Mouse (Mus musculus): ENCODE measurements around the gene Rnf121. TPM values are rescaled to one million over a fixed set of nuclear protein-coding genes. Genes with fewer than 3 reads are reported as not detected.

Rnf121 gene
- polyA plus RNA-seq, 1 experiment from 2014 or later: 31.1 TPM

- Histone ChIP-seq H3K4me3 (peak overlapping the region; percentile 50), H3K9me3 (no peaks in the 10 kb centered on the region), H3K27me3 (ENCODE audit: poor library complexity, severe bottlenecking) (peaks cover 17% of the 10 kb centered on the region), H3K36me3 (replicated peaks) (peaks cover 8% of the 10 kb centered on the region), H3K4me1 (peaks cover 44% of the 10 kb centered on the region), H3K27ac (peak overlapping the region; percentile 79)
- peak; percentile 66 for DNase-seq (ENCODE audit: extremely low spot score, low spot score)
- 4% methylated on average over 30 of the region's 30 CpGs for WGBS
Measured at GRCm38 (mm10) chr7:102099760-102100661, 34.7 kb upstream of the Rnf121 start.

GRCm38 (mm10) chr7:102087336-102087735, 22.1 kb upstream of the Rnf121 start:
- no peak overlapping the region for H3K27ac ChIP-seq
- H3K4me3 ChIP-seq: no peak overlapping the region
- no peak for DNase-seq (ENCODE audit: extremely low spot score, low spot score)
- H3K36me3 ChIP-seq (replicated peaks): peaks cover 85% of the 10 kb centered on the region
- H3K4me1 ChIP-seq: no peaks in the 10 kb centered on the region
- no peaks in the 10 kb centered on the region for H3K27me3 ChIP-seq (ENCODE audit: poor library complexity, severe bottlenecking)
- no peaks in the 10 kb centered on the region; the same call in 1 of the 2 replicates for H3K9me3 ChIP-seq
- WGBS: 92% methylated on average over 4 of the region's 4 CpGs

- no peaks in the 10 kb centered on the region for H3K27me3 ChIP-seq (ENCODE audit: poor library complexity, severe bottlenecking)
- no peak overlapping the region for H3K27ac ChIP-seq
- H3K9me3 ChIP-seq: no peaks in the 10 kb centered on the region
- no peaks in the 10 kb centered on the region for H3K4me1 ChIP-seq
- H3K4me3 ChIP-seq: no peak overlapping the region
- DNase-seq (ENCODE audit: extremely low spot score, low spot score): no peak
- peaks cover 99% of the 10 kb centered on the region for H3K36me3 ChIP-seq (replicated peaks)
- 95% methylated on average over 26 of the region's 26 CpGs for WGBS
Measured at GRCm38 (mm10) chr7:102084041-102084696, 18.9 kb upstream of the Rnf121 start.

GRCm38 (mm10) chr7:102082816-102083215, 17.5 kb upstream of the Rnf121 start, which contains the start of gene Trpc2:
Trpc2 (plus strand) TSS chr7:102083116.
- Histone ChIP-seq H3K27me3 (ENCODE audit: poor library complexity, severe bottlenecking) (no peaks in the 10 kb centered on the region), H3K4me3 (no peak within 1 kb of the TSS), H3K9me3 (no peaks in the 10 kb centered on the region), H3K4me1 (no peaks in the 10 kb centered on the region), H3K36me3 (replicated peaks) (peaks cover 99% of the 10 kb centered on the region), H3K27ac (no peak within 1 kb of the TSS)
- no peak for DNase-seq (ENCODE audit: extremely low spot score, low spot score)
- WGBS: 83% methylated on average over 5 of the region's 5 CpGs

- DNase-seq (ENCODE audit: extremely low spot score, low spot score): no peak
- H3K9me3 ChIP-seq: no peaks in the 10 kb centered on the region
- H3K27ac ChIP-seq: no peak overlapping the region
- no peak overlapping the region for H3K4me3 ChIP-seq
- H3K36me3 ChIP-seq (replicated peaks): peaks cover 99% of the 10 kb centered on the region
- no peaks in the 10 kb centered on the region for H3K4me1 ChIP-seq
- WGBS: over 99% methylated on average over 5 of the region's 5 CpGs
- H3K27me3 ChIP-seq (ENCODE audit: poor library complexity, severe bottlenecking): no peaks in the 10 kb centered on the region
Measured at GRCm38 (mm10) chr7:102081784-102082183, 16.5 kb upstream of the Rnf121 start.

GRCm38 (mm10) chr7:102080311-102080710, 15.0 kb upstream of the Rnf121 start:
- H3K36me3 ChIP-seq (replicated peaks): peaks cover 98% of the 10 kb centered on the region
- H3K9me3 ChIP-seq: no peaks in the 10 kb centered on the region
- H3K4me1 ChIP-seq: no peaks in the 10 kb centered on the region

GRCm38 (mm10) chr7:102078517-102078916, 13.2 kb upstream of the Rnf121 start:
- DNase-seq (ENCODE audit: extremely low spot score, low spot score): no peak
- Histone ChIP-seq H3K36me3 (replicated peaks) (peaks cover 98% of the 10 kb centered on the region), H3K27ac (no peak overlapping the region), H3K27me3 (ENCODE audit: poor library complexity, severe bottlenecking) (no peaks in the 10 kb centered on the region), H3K9me3 (no peaks in the 10 kb centered on the region), H3K4me1 (no peaks in the 10 kb centered on the region), H3K4me3 (no peak overlapping the region)
- WGBS: 83% methylated on average over 7 of the region's 7 CpGs

More at GRCm38 (mm10) chr7:102080311-102080710, 15.0 kb upstream of the Rnf121 start:
- Histone ChIP-seq H3K4me3 (no peak overlapping the region), H3K27me3 (ENCODE audit: poor library complexity, severe bottlenecking) (no peaks in the 10 kb centered on the region), H3K27ac (no peak overlapping the region)
- 91% methylated on average over 8 of the region's 8 CpGs for WGBS
- DNase-seq (ENCODE audit: extremely low spot score, low spot score): no peak

GRCm38 (mm10) chr7:102076714-102077296, 11.5 kb upstream of the Rnf121 start:
- Histone ChIP-seq H3K36me3 (replicated peaks) (peaks cover 98% of the 10 kb centered on the region), H3K27ac (no peak overlapping the region), H3K4me1 (no peaks in the 10 kb centered on the region), H3K9me3 (no peaks in the 10 kb centered on the region), H3K4me3 (no peak overlapping the region), H3K27me3 (ENCODE audit: poor library complexity, severe bottlenecking) (no peaks in the 10 kb centered on the region)
- DNase-seq (ENCODE audit: extremely low spot score, low spot score): no peak
- WGBS: 86% methylated on average over 7 of the region's 7 CpGs

GRCm38 (mm10) chr7:102066363-102066762, 1.1 kb upstream of the Rnf121 start:
- no peaks in the 10 kb centered on the region for H3K27me3 ChIP-seq (ENCODE audit: poor library complexity, severe bottlenecking)
- DNase-seq (ENCODE audit: extremely low spot score, low spot score): no peak
- peaks cover 45% of the 10 kb centered on the region for H3K36me3 ChIP-seq (replicated peaks)
- peak overlapping the region; percentile 93 for H3K27ac ChIP-seq
- peak overlapping the region; percentile 69 for H3K4me3 ChIP-seq
- no peaks in the 10 kb centered on the region for H3K9me3 ChIP-seq
- H3K4me1 ChIP-seq: peaks cover 25% of the 10 kb centered on the region
- 89% methylated on average over 6 of the region's 6 CpGs for WGBS

GRCm38 (mm10) chr7:102064655-102065045, 619 bp downstream of the Rnf121 start:
- no peak for DNase-seq (ENCODE audit: extremely low spot score, low spot score)
- WGBS: 1% methylated on average over 9 of the region's 9 CpGs
- Histone ChIP-seq H3K36me3 (replicated peaks) (peaks cover 47% of the 10 kb centered on the region), H3K9me3 (no peaks in the 10 kb centered on the region), H3K27me3 (ENCODE audit: poor library complexity, severe bottlenecking) (no peaks in the 10 kb centered on the region), H3K27ac (peak overlapping the region; percentile 93), H3K4me3 (peak overlapping the region; percentile 69), H3K4me1 (peaks cover 25% of the 10 kb centered on the region)

- Histone ChIP-seq H3K27me3 (ENCODE audit: poor library complexity, severe bottlenecking) (no peaks in the 10 kb centered on the region), H3K27ac (no peak overlapping the region), H3K36me3 (replicated peaks) (peaks cover 50% of the 10 kb centered on the region), H3K4me3 (peak overlapping the region; percentile 69), H3K4me1 (peaks cover 25% of the 10 kb centered on the region), H3K9me3 (no peaks in the 10 kb centered on the region)
- WGBS: 93% methylated on average over 9 of the region's 9 CpGs
- no peak for DNase-seq (ENCODE audit: extremely low spot score, low spot score)
Measured at GRCm38 (mm10) chr7:102063891-102064290, 1.4 kb downstream of the Rnf121 start.

GRCm38 (mm10) chr7:102062203-102062602, 3.1 kb downstream of the Rnf121 start:
- Histone ChIP-seq H3K27ac (no peak overlapping the region), H3K36me3 (replicated peaks) (peaks cover 51% of the 10 kb centered on the region)
- WGBS: 100% methylated on average over 1 of the region's 1 CpGs

More at GRCm38 (mm10) chr7:102062203-102062602, 3.1 kb downstream of the Rnf121 start:
- Histone ChIP-seq H3K27me3 (ENCODE audit: poor library complexity, severe bottlenecking) (no peaks in the 10 kb centered on the region), H3K4me1 (peaks cover 25% of the 10 kb centered on the region), H3K4me3 (no peak overlapping the region), H3K9me3 (no peaks in the 10 kb centered on the region)
- no peak for DNase-seq (ENCODE audit: extremely low spot score, low spot score)

Data from forebrain, embryonic 10.5 days (tissue).